Mouse (Mus musculus): ENCODE data around the gene Metrnl. TPM values are rescaled to one million over a fixed set of nuclear protein-coding genes. Genes with fewer than 3 reads are reported as not detected.

Metrnl gene
- polyA plus RNA-seq, 1 experiment from 2014 or later: 18.9 TPM

GRCm38 (mm10) chr11:121743915-121744628 is 42.7 kb downstream of the Metrnl start:
- no peak overlapping the region for H3K4me3 ChIP-seq
- no peaks in the 10 kb centered on the region for H3K36me3 ChIP-seq
- no peak overlapping the region for H3K27ac ChIP-seq
- ATAC-seq (ENCODE audit: low FRiP score, low read depth): no peak
- no peak overlapping the region for H3K4me2 ChIP-seq (replicated peaks)
- no peaks in the 10 kb centered on the region for H3K27me3 ChIP-seq
- no peaks in the 10 kb centered on the region for H3K9me3 ChIP-seq
- no peak overlapping the region for H3K9ac ChIP-seq
- peaks cover 15% of the 10 kb centered on the region; the same call in 1 of the 2 replicates for H3K4me1 ChIP-seq

GRCm38 (mm10) chr11:121746941-121747494 is 45.7 kb downstream of the Metrnl start:
- no peaks in the 10 kb centered on the region for H3K9me3 ChIP-seq
- no peak overlapping the region for H3K4me3 ChIP-seq
- WGBS: 70% methylated on average over 12 of the region's 12 CpGs
- no peaks in the 10 kb centered on the region for H3K4me1 ChIP-seq
- H3K36me3 ChIP-seq: no peaks in the 10 kb centered on the region
- no peaks in the 10 kb centered on the region for H3K27me3 ChIP-seq
- H3K9ac ChIP-seq: no peak overlapping the region
- no peak overlapping the region for H3K4me2 ChIP-seq (replicated peaks)
- no peak for ATAC-seq (ENCODE audit: low FRiP score, low read depth)
- no peak overlapping the region for H3K27ac ChIP-seq

- Histone ChIP-seq H3K4me2 (replicated peaks) (no peak overlapping the region), H3K4me1 (no peaks in the 10 kb centered on the region), H3K27me3 (no peaks in the 10 kb centered on the region), H3K27ac (no peak overlapping the region), H3K4me3 (no peak overlapping the region), H3K9ac (no peak overlapping the region), H3K36me3 (no peaks in the 10 kb centered on the region), H3K9me3 (no peaks in the 10 kb centered on the region)
- 85% methylated on average over 5 of the region's 5 CpGs for WGBS
- ATAC-seq (ENCODE audit: low FRiP score, low read depth): no peak
These were observed 46.8 kb downstream of the Metrnl start for GRCm38 (mm10) chr11:121748003-121748684.

Other genes with a start within 250 kb of the Metrnl start
- 42.3 TPM in 2 replicates for gene Tbcd, start 249.6 kb upstream of the Metrnl start, polyA plus RNA-seq (2015; fragmentation: Nextera tagmentation; extraction: Ambion mirVana)
- 4.2 and 5.4 TPM in 2 replicates for gene Zfp750, start 182.2 kb upstream of the Metrnl start, polyA plus RNA-seq (2015; fragmentation: Nextera tagmentation; extraction: Ambion mirVana)
- gene B3gntl1, start 28.4 kb upstream of the Metrnl start, polyA plus RNA-seq (2015; fragmentation: Nextera tagmentation; extraction: Ambion mirVana): 8.8 and 10.3 TPM in 2 replicates
- gene Ptchd3, start 128.7 kb downstream of the Metrnl start, polyA plus RNA-seq (2015; fragmentation: Nextera tagmentation; extraction: Ambion mirVana): not detected in 2 replicates